Comparison of ENCODE assay signal across 14 mouse cellular contexts in genomic region chr17:66033239-66033638, GRCm38 (mm10).
A peak's percentile ranks its signal among the peaks of the same experiment; 100 is the strongest.
DNase-seq lines count a peak whose midpoint lies in the region.
"Had no signal": no experiment of that assay in that cellular context is flagged by ENCODE, and none has a peak within 500 bp of the region (broad histone marks: within the 10 kb centered on the region; RNA-seq: fewer than 3 reads in every experiment).

No protein-coding gene starts in this region.

- DNase-seq in frontal cortex, postnatal 36 days (ENCODE audit: low spot score in 2 of 2), result peak; percentile 11 to 12
- no peak for DNase-seq in frontal cortex, postnatal 14 days (ENCODE audit: low spot score in 2 of 2)
- peak; percentile 17 for DNase-seq in right cerebral cortex, adult 18-20 months
- no peak for DNase-seq in right cerebral cortex, postnatal 4 days
- peak; percentile 24 for DNase-seq in telencephalon, adult 2 months (ENCODE audit: low read depth, low spot score)
- DNase-seq in embryo, embryonic 11 days, result no peak
- DNase-seq: adrenal gland, adult 2 months; adrenal gland, postnatal 10 days; adrenal gland, postnatal 25 days; cerebellum, adult 11-12 months; cerebellum, adult 2 months; cerebellum, adult 9-10 months; cerebellum, postnatal 10 days; cerebellum, postnatal 25 days had no signal

Comparison
In these comparisons a context has a peak if more than half of its experiments do, and no peak if none do; other contexts are left out.
1. DNase-seq: peak in frontal cortex, postnatal 36 days (2 of 2), right cerebral cortex, adult 18-20 months (single experiment) and telencephalon, adult 2 months (single experiment); none in frontal cortex, postnatal 14 days (0 of 2), right cerebral cortex, postnatal 4 days (single experiment) and embryo, embryonic 11 days (single experiment).